37 mouse cellular contexts compared by ENCODE assay signal in the genomic region with DNA sequence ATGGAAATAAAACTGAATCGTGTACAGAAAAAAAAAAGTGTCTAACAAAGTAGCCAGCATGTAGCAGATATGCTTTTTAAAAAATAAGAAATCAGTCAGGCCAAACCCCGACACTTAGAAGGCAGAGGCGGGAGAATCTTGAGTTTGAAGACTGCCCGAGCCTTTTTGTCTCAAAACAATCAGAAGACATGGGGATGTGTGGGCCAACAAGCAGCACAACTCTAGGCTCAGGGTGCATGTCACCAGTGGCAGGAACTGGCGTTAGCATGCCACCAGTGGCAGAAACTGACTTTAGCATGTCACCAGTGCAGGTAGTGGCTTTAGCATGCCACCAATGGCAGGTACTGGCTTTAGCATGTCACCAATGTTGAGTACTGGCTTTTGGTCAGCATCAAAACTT. TPM values are rescaled to one million over a fixed set of nuclear protein-coding genes. Genes with fewer than 3 reads are reported as not detected.
"Had no signal": no experiment of that assay in that cellular context is flagged by ENCODE, and none has a peak within 500 bp of the region (broad histone marks: within the 10 kb centered on the region; RNA-seq: fewer than 3 reads in every experiment).

No protein-coding gene starts in this region.

- H3K4me2 ChIP-seq: embryonic facial prominence, embryonic 12.5 days; embryonic facial prominence, embryonic 13.5 days; embryonic facial prominence, embryonic 15.5 days; forebrain, embryonic 12.5 days; forebrain, embryonic 13.5 days; forebrain, embryonic 15.5 days had no signal

- ATAC-seq: forebrain, embryonic 13.5 days; forebrain, embryonic 14.5 days; forebrain, embryonic 15.5 days; forebrain, embryonic 16.5 days; forebrain, postnatal 0 days had no signal

- H3K4me3 ChIP-seq: embryonic facial prominence, embryonic 10.5 days; embryonic facial prominence, embryonic 12.5 days; embryonic facial prominence, embryonic 13.5 days; embryonic facial prominence, embryonic 15.5 days; erythroblast, embryonic 14.5 days; forebrain, embryonic 10.5 days; forebrain, embryonic 12.5 days; forebrain, embryonic 13.5 days; forebrain, embryonic 15.5 days; gastrocnemius, adult 2 months; heart, adult 2 months had no signal

- H3K9ac ChIP-seq: embryonic facial prominence, embryonic 12.5 days; embryonic facial prominence, embryonic 13.5 days; embryonic facial prominence, embryonic 15.5 days; forebrain, embryonic 12.5 days; forebrain, embryonic 13.5 days; forebrain, embryonic 15.5 days; forebrain, postnatal 0 days had no signal

- H3K9me3 ChIP-seq: embryonic facial prominence, embryonic 10.5 days; embryonic facial prominence, embryonic 12.5 days; embryonic facial prominence, embryonic 13.5 days; embryonic facial prominence, embryonic 15.5 days; forebrain, embryonic 10.5 days; forebrain, embryonic 12.5 days; forebrain, embryonic 13.5 days; forebrain, embryonic 15.5 days had no signal

- H3K27ac ChIP-seq: embryonic facial prominence, embryonic 10.5 days; embryonic facial prominence, embryonic 12.5 days; embryonic facial prominence, embryonic 13.5 days; embryonic facial prominence, embryonic 15.5 days; forebrain, embryonic 10.5 days; forebrain, embryonic 12.5 days; forebrain, embryonic 13.5 days; gastrocnemius, adult 2 months; heart, adult 2 months had no signal

- DNase-seq: cerebellum, adult 2 months; cerebellum, adult 8-10 months; cerebellum, adult 9-10 months; cerebellum, adult 9-11 months; cerebellum, postnatal 10 days; cerebellum, postnatal 14 days; cerebellum, postnatal 36 days; embryo, embryonic 11 days; forebrain, postnatal 0 days; gastrocnemius, adult 2 months; gastrocnemius, postnatal 10 days; gastrocnemius, postnatal 14 days; gastrocnemius, postnatal 36 days had no signal

- H3K27me3 ChIP-seq: embryonic facial prominence, embryonic 12.5 days; embryonic facial prominence, embryonic 13.5 days; embryonic facial prominence, embryonic 15.5 days; forebrain, embryonic 12.5 days; forebrain, embryonic 13.5 days; forebrain, embryonic 15.5 days had no signal

- H3K36me3 ChIP-seq: embryonic facial prominence, embryonic 10.5 days; embryonic facial prominence, embryonic 12.5 days; embryonic facial prominence, embryonic 13.5 days; embryonic facial prominence, embryonic 15.5 days; forebrain, embryonic 10.5 days; forebrain, embryonic 12.5 days; forebrain, embryonic 15.5 days had no signal

- H3K4me1 ChIP-seq: embryonic facial prominence, embryonic 13.5 days had no signal

RNA-seq across cellular contexts. Expression of a gene that starts 23.9 kb away (rescaled TPM):
- total RNA-seq: common myeloid progenitor, adult 5-6 weeks; gastrocnemius, adult 18-20 months; gastrocnemius, adult 2 months; gastrocnemius, adult 8-10 months; gastrocnemius, postnatal 10 days; gastrocnemius, postnatal 14 days; gastrocnemius, postnatal 25 days; gastrocnemius, postnatal 36 days; gastrocnemius, postnatal 4 days; granulocyte monocyte progenitor cell, adult 5-6 weeks; heart, adult 2 months; heart, adult 8-10 months had no signal
- polyA plus RNA-seq: cerebellum, adult 2 months; cortical plate, adult 2 months; embryonic facial prominence, embryonic 10.5 days; embryonic facial prominence, embryonic 11.5 days; embryonic facial prominence, embryonic 12.5 days; embryonic facial prominence, embryonic 13.5 days; embryonic facial prominence, embryonic 14.5 days; embryonic facial prominence, embryonic 15.5 days; erythroblast, embryonic 14.5 days; forebrain, embryonic 10.5 days; forebrain, embryonic 11.5 days; forebrain, embryonic 12.5 days; forebrain, embryonic 13.5 days; forebrain, embryonic 14.5 days; forebrain, embryonic 15.5 days; forebrain, embryonic 16.5 days; gonadal fat pad, adult 2 months; heart, adult 2 months had no signal
